Mouse (Mus musculus): ENCODE results near the gene Mthfd1l.
"Not testable (repeated sequence)": the region's sequence is repeated elsewhere in the genome, so short reads cannot be mapped to it uniquely, and the experiment has no call there.

Gene Mthfd1l

DNA sequence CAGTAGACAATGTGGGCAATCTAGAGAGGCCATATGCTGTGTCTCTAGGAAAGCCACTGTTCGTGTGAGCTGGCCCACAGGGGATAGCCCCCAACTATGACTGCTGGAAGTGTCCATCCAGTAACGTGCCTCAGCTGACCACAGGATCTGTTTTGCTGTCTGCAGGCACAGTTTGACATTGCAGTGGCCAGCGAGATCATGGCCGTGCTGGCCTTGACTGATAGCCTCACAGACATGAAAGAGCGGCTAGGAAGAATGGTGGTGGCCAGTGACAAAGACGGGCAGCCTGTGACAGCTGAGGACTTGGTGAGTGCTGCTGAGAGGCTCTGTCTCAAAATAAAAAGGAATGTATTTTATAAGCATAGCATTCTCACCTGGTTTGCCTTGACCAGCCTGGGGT lies 74.7 kb downstream of the Mthfd1l start:
- no peak for DNase-seq

DNA sequence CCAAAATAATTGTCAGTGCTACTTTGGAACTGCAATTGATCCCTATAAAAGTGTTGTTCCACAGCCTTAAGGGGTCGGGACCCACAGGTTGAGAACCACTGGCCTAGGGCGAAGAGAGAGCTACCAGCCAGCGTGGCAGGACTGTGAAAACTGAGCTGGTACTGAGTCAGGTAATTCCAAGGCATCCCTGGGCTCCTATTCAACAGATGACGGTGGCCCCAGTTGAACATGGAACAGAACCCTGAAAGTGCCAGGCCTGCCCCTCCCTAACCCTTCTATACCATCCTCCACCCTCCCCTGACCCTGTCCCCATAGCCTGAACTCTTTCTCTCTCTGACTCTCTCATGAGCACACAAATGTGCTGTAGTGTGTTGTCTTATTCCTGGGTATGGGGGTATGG lies 77.3 kb downstream of the Mthfd1l start:
- no peak for DNase-seq

- DNase-seq = no peak
Measured at GRCm38 (mm10) chr10:4052711-4053110, 79.8 kb downstream of the Mthfd1l start.

DNA sequence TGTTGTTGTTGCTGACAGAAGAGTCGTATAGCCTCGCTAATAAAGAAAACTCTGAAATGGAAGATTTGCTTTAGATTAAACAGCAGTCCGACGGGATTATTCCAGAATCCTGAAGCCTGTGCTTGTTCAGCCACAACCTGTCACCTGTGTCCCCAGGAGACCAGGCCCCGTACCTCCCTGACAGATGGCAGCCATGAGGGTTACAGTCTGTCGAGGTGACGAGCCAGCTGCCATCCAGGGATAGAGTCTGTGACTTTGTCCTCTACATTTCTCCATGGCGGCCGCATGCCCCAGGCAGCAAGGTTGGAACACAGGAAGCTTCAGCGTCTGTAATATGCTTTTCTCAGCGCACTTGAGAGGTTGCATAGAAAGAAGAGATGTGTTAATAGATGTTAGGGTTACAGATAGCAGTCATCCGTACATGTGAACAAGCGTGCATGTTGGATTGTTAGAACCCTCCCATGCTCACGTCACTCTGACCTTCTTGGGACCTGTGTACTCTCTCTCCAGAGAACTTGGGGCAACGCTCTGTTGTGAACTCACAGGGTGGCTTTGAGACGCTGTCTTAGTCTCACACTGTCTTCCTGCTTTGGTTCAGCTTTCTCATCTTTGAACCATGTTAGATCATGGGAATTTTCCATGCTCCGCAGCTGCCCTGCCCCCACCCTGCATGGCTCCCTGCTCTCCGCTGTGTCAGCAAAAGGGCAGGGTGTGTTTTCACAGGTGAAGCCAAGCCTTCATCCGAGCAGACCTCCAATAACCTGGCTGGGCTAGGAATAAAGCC lies 80.6 kb downstream of the Mthfd1l start:
- DNase-seq = no peak

DNA sequence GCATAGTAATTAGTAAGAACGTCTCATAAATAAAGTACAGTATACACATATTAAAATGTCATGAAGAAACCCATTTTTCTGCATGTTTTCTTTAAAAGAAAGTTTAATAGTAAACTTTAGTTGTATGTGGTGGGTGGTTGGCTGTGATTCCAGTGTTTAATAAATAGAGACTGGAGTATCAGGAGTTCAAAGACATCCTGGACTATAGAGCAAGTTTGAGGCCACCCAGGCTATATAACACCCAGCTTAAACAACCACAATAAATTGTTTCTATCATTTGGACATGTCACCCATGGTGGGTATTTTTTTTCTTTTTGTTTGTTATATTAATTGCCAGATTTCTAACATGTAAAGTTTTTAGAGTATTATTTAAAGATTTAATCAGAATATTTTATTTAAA lies 81.7 kb downstream of the Mthfd1l start:
- DNase-seq = no peak

DNA sequence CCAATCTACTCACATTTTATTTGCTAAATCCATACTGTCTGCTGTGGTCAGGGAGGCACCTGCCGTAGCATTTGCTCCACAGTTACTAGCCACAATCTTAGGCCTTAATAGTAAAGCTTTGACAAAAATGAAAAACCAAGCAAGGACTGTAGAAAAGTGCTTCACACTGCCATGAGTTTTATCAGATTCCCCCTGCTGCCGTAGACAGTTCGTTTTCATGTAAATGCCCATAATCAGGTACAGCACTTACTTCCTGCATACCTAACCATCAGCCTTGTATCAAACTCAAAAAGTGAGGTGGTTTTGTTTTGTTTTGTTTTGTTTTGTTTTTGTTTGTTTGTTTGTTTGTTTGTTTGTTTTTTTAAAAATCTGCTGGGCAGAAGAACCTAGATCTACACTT lies 84.5 kb downstream of the Mthfd1l start:
- DNase-seq = no peak

- DNase-seq = no peak
Measured at GRCm38 (mm10) chr10:4057832-4058231, 84.9 kb downstream of the Mthfd1l start.

- DNase-seq = no peak
Measured at GRCm38 (mm10) chr10:4061071-4061987, 88.4 kb downstream of the Mthfd1l start.

- no peak for DNase-seq
Measured at GRCm38 (mm10) chr10:4063537-4063936, 90.6 kb downstream of the Mthfd1l start.

DNA sequence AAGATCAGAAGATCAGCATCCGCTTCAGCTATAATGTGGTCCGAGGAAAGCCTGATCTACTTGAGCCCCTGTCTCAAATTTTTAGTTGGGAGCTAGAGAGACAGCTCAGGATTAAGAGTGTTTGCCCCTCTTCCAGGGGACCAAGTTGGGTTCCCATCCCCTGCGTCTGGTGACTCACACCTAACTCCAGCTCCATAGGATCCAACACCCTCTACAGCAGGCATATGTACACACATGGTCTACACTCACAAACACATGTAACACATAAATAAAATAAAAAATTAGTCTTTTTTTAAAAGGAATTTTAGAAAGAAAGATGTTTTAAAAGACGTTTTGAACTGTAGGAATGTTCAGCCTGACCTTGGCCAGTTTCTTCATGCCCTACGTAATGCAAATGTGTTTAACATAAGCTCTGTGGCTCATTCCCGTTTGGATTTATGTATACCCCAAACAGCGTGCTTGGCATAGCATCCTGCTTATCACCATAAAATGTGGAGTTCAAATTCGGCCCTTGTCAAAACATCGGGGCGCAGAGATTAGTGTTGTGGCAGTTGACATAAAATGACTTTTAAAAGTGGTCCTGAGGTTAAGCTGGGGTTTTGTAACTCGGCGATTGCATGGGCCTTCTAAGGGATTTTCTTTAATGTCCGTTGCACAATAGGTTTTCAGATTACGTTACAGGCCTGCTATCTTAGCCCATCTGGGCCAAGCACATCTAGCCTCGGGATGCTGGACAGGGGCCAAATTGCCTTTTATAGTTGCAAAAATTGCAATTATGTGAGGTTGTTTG lies 92.6 kb downstream of the Mthfd1l start:
- DNase-seq = no peak

- no peak for DNase-seq
Measured at GRCm38 (mm10) chr10:4069258-4069826, 96.4 kb downstream of the Mthfd1l start.

DNA sequence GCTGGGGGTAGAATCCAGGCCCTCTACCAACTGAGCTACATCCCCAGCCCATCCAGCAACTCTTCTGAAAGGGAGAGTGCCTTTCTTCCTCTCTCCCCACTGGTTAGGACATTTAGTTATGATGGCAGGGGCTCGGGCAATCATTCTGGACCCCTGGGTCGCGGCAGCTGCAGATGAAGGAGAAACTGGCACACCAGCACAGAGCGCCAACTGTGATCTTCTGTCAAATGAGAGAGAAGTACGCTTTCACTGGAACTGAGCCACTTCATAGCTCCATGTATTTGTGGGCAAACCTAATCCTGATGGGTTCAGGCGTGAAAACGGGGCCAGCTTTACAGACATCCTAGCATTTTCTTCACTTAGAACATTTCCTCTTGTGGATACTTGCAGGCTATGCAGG lies 97.1 kb downstream of the Mthfd1l start:
- no peak for DNase-seq

GRCm38 (mm10) chr10:4071069-4071844 lies 98.3 kb downstream of the Mthfd1l start:
- DNase-seq = no peak

GRCm38 (mm10) chr10:4071845-4072345 lies 99.0 kb downstream of the Mthfd1l start:
- DNase-seq = no peak

DNA sequence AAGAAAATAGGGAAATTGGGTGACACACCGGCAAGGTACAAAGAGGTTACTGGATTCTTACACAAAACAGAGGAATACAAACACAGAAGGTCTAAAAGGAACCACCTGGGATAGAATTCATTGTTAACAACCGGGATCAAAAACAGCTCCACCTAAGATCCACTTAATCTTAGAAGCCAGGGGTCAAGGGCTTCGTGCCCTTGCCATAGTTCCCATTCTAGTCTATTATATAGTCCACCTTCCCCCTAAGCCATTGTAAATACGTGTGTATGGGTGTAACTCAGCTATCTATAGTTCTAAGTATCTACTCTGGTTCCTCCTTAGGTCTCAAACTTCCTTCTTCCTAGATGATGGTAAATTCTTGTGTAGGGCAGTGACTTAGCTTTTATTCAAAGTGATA lies 99.6 kb downstream of the Mthfd1l start:
- DNase-seq = not testable (repeated sequence)

- DNase-seq = no peak
Measured at GRCm38 (mm10) chr10:4078220-4078840, 105.4 kb downstream of the Mthfd1l start.

GRCm38 (mm10) chr10:4078979-4079630 lies 106.2 kb downstream of the Mthfd1l start:
- DNase-seq = no peak

GRCm38 (mm10) chr10:4079643-4080244 lies 106.8 kb downstream of the Mthfd1l start:
- DNase-seq = peak; percentile 30

- no peak for DNase-seq
Measured at GRCm38 (mm10) chr10:4083609-4084008, 110.7 kb downstream of the Mthfd1l start.

- DNase-seq = no peak
Measured at GRCm38 (mm10) chr10:4084907-4085306, 112.0 kb downstream of the Mthfd1l start.

Measured in liver (tissue).